Mouse (Mus musculus) MEL (cell line): Measurements from ENCODE around the gene Mtor. TPM values are rescaled to one million over a fixed set of nuclear protein-coding genes. Genes with fewer than 3 reads are reported as not detected.
A peak's percentile ranks its signal among the peaks of the same experiment; 100 is the strongest.

Source experiments
- DNase-seq: peaks from one replicate; pipeline ENCODE4 v3.0.0; 2011; ENCODE audit warnings: low read depth, low spot score
- H3K27ac ChIP-seq: 2 replicates; pipeline ENCODE4 v1.5.1; 2012; ENCODE audit warnings: low read depth, mild to moderate bottlenecking, control low read depth, low read length, moderate library complexity; ENCODE audit not compliant: control insufficient read depth
- H3K27me3 ChIP-seq, 2 experiments: fragments of 150-350 bp in 1 of 2; sonication (generic) in 1 of 2; 2 replicates each; pipeline ENCODE4 v1.6.1; 2012; ENCODE audit warnings: low read length in 2 of 2, mild to moderate bottlenecking in 2 of 2, improper control_type of control experiment in 1 of 2, moderate library complexity in 1 of 2; ENCODE audit not compliant: insufficient read depth in 2 of 2, control insufficient read depth in 1 of 2
- H3K36me3 ChIP-seq, 2 experiments: 2 replicates each; pipeline ENCODE4 v1.6.1; 2012 to 2014; ENCODE audit warnings: low read length in 2 of 2, improper control_type of control experiment in 1 of 2, inconsistent platforms in 1 of 2, mild to moderate bottlenecking in 1 of 2; ENCODE audit not compliant: insufficient read depth in 2 of 2, control insufficient read depth in 1 of 2
- H3K4me1 ChIP-seq, 2 experiments: fragments of 150-350 bp in 1 of 2; sonication (generic) in 1 of 2; 2 replicates each; pipeline ENCODE4 v1.6.1; 2012; ENCODE audit warnings: low read length in 2 of 2, improper control_type of control experiment in 1 of 2, mild to moderate bottlenecking in 1 of 2; ENCODE audit not compliant: insufficient read depth in 2 of 2, control insufficient read depth in 1 of 2
- H3K4me3 ChIP-seq, 2 experiments: fragments of 150-350 bp in 1 of 2; sonication (generic) in 1 of 2; 2 replicates each; pipeline ENCODE4 v1.5.1; 2012; ENCODE audit warnings: low read depth in 2 of 2, low read length in 2 of 2, mild to moderate bottlenecking in 2 of 2, moderate library complexity in 2 of 2, control low read depth in 1 of 2, improper control_type of control experiment in 1 of 2; ENCODE audit not compliant: control insufficient read depth in 1 of 2, insufficient read depth in 1 of 2
- H3K79me2 ChIP-seq: 2 replicates; pipeline ENCODE4 v1.6.1; 2012; ENCODE audit warnings: mild to moderate bottlenecking, low read length, moderate library complexity; ENCODE audit not compliant: control insufficient read depth, poor library complexity, insufficient read depth
- H3K9ac ChIP-seq: 2 replicates; pipeline ENCODE4 v1.6.1; 2012; ENCODE audit warnings: low read depth, mild to moderate bottlenecking, control low read depth, low read length, moderate library complexity; ENCODE audit not compliant: control insufficient read depth, poor library complexity, severe bottlenecking
- H3K9me3 ChIP-seq: fragments of 150-350 bp; sonication (generic); replicated peaks from 2 replicates; pipeline ENCODE4 v1.6.1; 2012; ENCODE audit warnings: mild to moderate bottlenecking, low read length, improper control_type of control experiment, moderate library complexity; ENCODE audit not compliant: insufficient read depth
- CHD2 ChIP-seq: IDR thresholded peaks from 2 replicates; pipeline ENCODE4 v1.6.1; 2011; ENCODE audit warnings: low read length, improper control_type of control experiment
- CTCF ChIP-seq, 3 experiments: IDR thresholded peaks in 2 of 3; conservative IDR thresholded peaks in 1 of 3; 2 replicates each; pipeline ENCODE4 v1.5.1; 2011 to 2012; ENCODE audit warnings: low read length in 3 of 3, low read depth in 2 of 3, mild to moderate bottlenecking in 2 of 3, improper control_type of control experiment in 1 of 3, inconsistent platforms in 1 of 3, mixed read lengths in 1 of 3, moderate library complexity in 1 of 3; ENCODE audit not compliant: control insufficient read depth in 1 of 3, insufficient read depth in 1 of 3, poor library complexity in 1 of 3, severe bottlenecking in 1 of 3
- ETS1 ChIP-seq: IDR thresholded peaks from 2 replicates; pipeline ENCODE4 v1.6.1; 2012; ENCODE audit warnings: low read depth, mild to moderate bottlenecking, inconsistent platforms, low read length, improper control_type of control experiment, moderate library complexity
- HCFC1 ChIP-seq: IDR thresholded peaks from 2 replicates; pipeline ENCODE4 v1.6.1; 2012; ENCODE audit warnings: low read depth, mild to moderate bottlenecking, inconsistent platforms, low read length, improper control_type of control experiment, moderate library complexity
- JUND ChIP-seq: IDR thresholded peaks from 2 replicates; pipeline ENCODE4 v1.6.1; 2011; ENCODE audit warnings: low read depth, mild to moderate bottlenecking, improper control_type of control experiment, low read length
- KAT2A ChIP-seq: conservative IDR thresholded peaks from 2 replicates; pipeline ENCODE4 v1.6.1; 2012; ENCODE audit warnings: low read depth, low read length, improper control_type of control experiment, inconsistent platforms
- MAFK ChIP-seq: IDR thresholded peaks from 2 replicates; pipeline ENCODE4 v1.6.1; 2011; ENCODE audit warnings: low read depth, mild to moderate bottlenecking, low read length, improper control_type of control experiment, borderline replicate concordance
- MAX ChIP-seq: IDR thresholded peaks from 2 replicates; pipeline ENCODE4 v1.6.1; 2011; ENCODE audit warnings: low read length, improper control_type of control experiment
- MAZ ChIP-seq: IDR thresholded peaks from 2 replicates; pipeline ENCODE4 v1.6.1; 2012; ENCODE audit warnings: low read depth, mild to moderate bottlenecking, inconsistent platforms, low read length, improper control_type of control experiment
- MEF2A ChIP-seq: IDR thresholded peaks from 2 replicates; pipeline ENCODE4 v1.6.1; 2014; ENCODE audit warnings: low read depth, mild to moderate bottlenecking, inconsistent platforms, low read length, improper control_type of control experiment; ENCODE audit not compliant: poor library complexity, insufficient replicate concordance, severe bottlenecking; ENCODE audit errors: extremely low read depth
- NRF1 ChIP-seq: IDR thresholded peaks from 2 replicates; pipeline ENCODE4 v1.6.1; 2014; ENCODE audit warnings: low read depth, mild to moderate bottlenecking, inconsistent platforms, low read length, improper control_type of control experiment, moderate library complexity; ENCODE audit not compliant: poor library complexity, insufficient read depth, severe bottlenecking
- POLR2AphosphoS2 ChIP-seq: IDR thresholded peaks from 2 replicates; pipeline ENCODE4 v1.6.1; 2011; ENCODE audit warnings: low read length, improper control_type of control experiment
- RAD21 ChIP-seq: IDR thresholded peaks from 2 replicates; pipeline ENCODE4 v1.6.1; 2011; ENCODE audit warnings: mild to moderate bottlenecking, low read depth, low read length, improper control_type of control experiment
- SMC3 ChIP-seq: IDR thresholded peaks from 2 replicates; pipeline ENCODE4 v1.6.1; 2011; ENCODE audit warnings: low read depth, low read length, improper control_type of control experiment
- TAL1 ChIP-seq: IDR thresholded peaks from 2 replicates; pipeline ENCODE4 v1.6.1; 2012; ENCODE audit warnings: mild to moderate bottlenecking, inconsistent platforms, low read length, moderate library complexity, mixed read lengths
- TCF12 ChIP-seq: IDR thresholded peaks from 2 replicates; pipeline ENCODE4 v1.6.1; 2014; ENCODE audit warnings: low read depth, mild to moderate bottlenecking, inconsistent platforms, low read length, improper control_type of control experiment, moderate library complexity
- UBTF ChIP-seq: IDR thresholded peaks from 2 replicates; pipeline ENCODE4 v1.6.1; 2012; ENCODE audit warnings: low read depth, mild to moderate bottlenecking, inconsistent platforms, low read length, improper control_type of control experiment, moderate library complexity, borderline replicate concordance; ENCODE audit not compliant: insufficient read depth
- USF1 ChIP-seq: IDR thresholded peaks from 2 replicates; pipeline ENCODE4 v1.6.1; 2014; ENCODE audit warnings: low read depth, mild to moderate bottlenecking, inconsistent platforms, low read length, improper control_type of control experiment, moderate library complexity
- ZKSCAN1 ChIP-seq: IDR thresholded peaks from 2 replicates; pipeline ENCODE4 v1.6.1; 2012; ENCODE audit warnings: low read depth, mild to moderate bottlenecking, inconsistent platforms, low read length, improper control_type of control experiment, moderate library complexity
- polyA plus RNA-seq, 2 experiments: library from polyadenylated mRNA; stranded (reverse) in 1 of 2; unstranded in 1 of 2; fragments of >175 nt in 1 of 2; fragments of >200 nt in 1 of 2; gene quantifications; 2 replicates each; pipeline versions ENCODE4 v1.2.1 to v1.2.4; 2012; ENCODE audit warnings: low replicate concordance in 2 of 2, low read depth in 1 of 2; ENCODE audit not compliant: insufficient read length in 2 of 2, insufficient read depth in 1 of 2, missing spikeins in 1 of 2
- total RNA-seq: library from RNA; depleted of rRNA; stranded (reverse); fragments of 300-350 nt; gene quantifications from 2 replicates; pipeline ENCODE4 v1.2.3, GENCODE M21; 2012

The Mtor gene
- total and polyA plus RNA-seq, 3 experiments, result 23.9 to 35.2 TPM; not detected in 1

DNA sequence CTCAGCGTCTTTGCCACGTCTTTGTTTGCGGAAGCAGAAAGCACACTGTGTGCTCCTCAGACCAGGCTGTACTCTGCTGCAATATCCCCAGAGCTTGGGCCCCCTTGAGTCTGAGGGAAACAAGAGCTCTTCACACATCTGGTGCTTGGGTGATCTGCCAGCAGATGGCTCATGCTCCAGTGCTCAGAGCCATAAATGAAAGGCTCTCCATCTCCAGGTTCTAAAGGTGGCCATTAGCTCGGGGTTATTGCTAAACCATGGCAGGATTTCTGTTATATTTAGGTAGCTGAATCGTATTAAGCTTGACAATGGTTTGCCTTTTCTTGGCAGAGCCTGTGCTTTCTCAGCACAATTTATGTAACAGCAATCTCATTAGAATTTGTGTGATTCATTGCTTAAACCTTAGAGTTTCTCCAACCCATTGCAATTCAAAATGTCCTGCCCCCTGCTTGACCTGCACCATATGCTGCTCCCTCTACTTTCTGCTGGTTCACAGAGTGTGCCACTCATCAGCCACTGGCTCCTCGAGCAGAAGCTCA is 64.7 kb downstream of the Mtor start:
- H3K4me3 ChIP-seq, result no peak overlapping the region
- H3K4me1 ChIP-seq, result no peaks in the 10 kb centered on the region
- H3K9ac ChIP-seq, result no peak overlapping the region
- H3K9me3 ChIP-seq, result no peaks in the 10 kb centered on the region
- no peak overlapping the region for H3K27ac ChIP-seq
- DNase-seq, result no peak
- TF ChIP-seq TCF12, result no peak
- no peak for TF ChIP-seq MAZ
- TF ChIP-seq UBTF, result no peak
- TF ChIP-seq USF1, result no peak
- no peak for TF ChIP-seq CHD2
- TF ChIP-seq TAL1, result no peak
- TF ChIP-seq POLR2AphosphoS2, result no peak
- TF ChIP-seq KAT2A, result no peak
- no peak for TF ChIP-seq HCFC1
- TF ChIP-seq JUND, result no peak
- no peak for TF ChIP-seq ZKSCAN1
- TF ChIP-seq ETS1, result no peak
- no peak for TF ChIP-seq MAFK
- H3K27me3 ChIP-seq, result no peaks in the 10 kb centered on the region
- H3K79me2 ChIP-seq, result no peaks in the 10 kb centered on the region
- H3K36me3 ChIP-seq, result peaks cover 0 to 5% of the 10 kb centered on the region in 2 experiments; a peak in 1 of 4 replicates

GRCm38 (mm10) chr4:148515313-148515712 is 66.9 kb downstream of the Mtor start:
- H3K9ac ChIP-seq, result no peak overlapping the region
- H3K4me1 ChIP-seq, result no peaks in the 10 kb centered on the region
- H3K27me3 ChIP-seq, result no peaks in the 10 kb centered on the region
- H3K9me3 ChIP-seq, result no peaks in the 10 kb centered on the region
- no peaks in the 10 kb centered on the region for H3K79me2 ChIP-seq
- peak; percentile 42 for DNase-seq
- peak; percentile 39 to 42 (median 40) for TF ChIP-seq CTCF (IDR thresholded peaks at IDR 0.05 in 2 of 3, conservative IDR thresholded peaks at IDR 0.05 in 1 of 3; ENCODE audit: control insufficient read depth in 1 of 3, insufficient read depth in 1 of 3, low read depth in 2 of 3, low read length in 3 of 3, poor library complexity in 1 of 3, severe bottlenecking in 1 of 3)
- peak; percentile 23; the same call in 1 of the 2 replicates for TF ChIP-seq SMC3
- no peak for TF ChIP-seq USF1
- H3K4me3 ChIP-seq, result no peak overlapping the region
- no peak overlapping the region for H3K27ac ChIP-seq
- peaks cover 0 to 2% of the 10 kb centered on the region in 2 experiments; a peak in 1 of 4 replicates for H3K36me3 ChIP-seq

DNA sequence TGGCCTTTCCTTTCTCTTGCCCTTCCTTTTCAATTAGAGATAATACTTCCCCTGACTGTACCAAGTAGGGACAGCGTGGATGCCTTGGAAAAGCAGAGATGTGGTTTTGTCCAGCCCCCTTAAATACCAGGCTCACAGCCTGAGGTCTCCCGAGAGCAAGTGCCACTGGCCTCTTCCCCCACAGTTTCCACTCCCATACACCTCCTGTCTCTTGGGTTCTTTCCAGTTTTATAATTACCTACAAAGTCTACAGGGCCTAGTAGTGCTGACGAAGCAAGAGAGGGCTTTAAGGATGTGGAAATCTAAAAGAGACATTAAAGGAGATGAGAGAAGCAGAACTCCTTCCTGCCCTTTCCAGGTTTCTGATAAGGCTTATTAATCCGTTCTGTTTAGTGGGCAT is 69.4 kb downstream of the Mtor start:
- H3K9ac ChIP-seq, result no peak overlapping the region
- no peaks in the 10 kb centered on the region for H3K9me3 ChIP-seq
- H3K4me3 ChIP-seq, result no peak overlapping the region
- H3K79me2 ChIP-seq, result no peaks in the 10 kb centered on the region
- DNase-seq, result no peak
- TF ChIP-seq UBTF (no peak), CHD2 (no peak), RAD21 (no peak), MEF2A (no peak), MAX (no peak), HCFC1 (no peak), NRF1 (no peak)
- peaks cover 0 to 2% of the 10 kb centered on the region in 2 experiments; a peak in 2 of 4 replicates for H3K36me3 ChIP-seq
- no peaks in the 10 kb centered on the region for H3K4me1 ChIP-seq
- no peaks in the 10 kb centered on the region for H3K27me3 ChIP-seq
- no peak overlapping the region for H3K27ac ChIP-seq
